Mouse (Mus musculus): Measurements from ENCODE around the gene Git2. TPM values are rescaled to one million over a fixed set of nuclear protein-coding genes. Genes with fewer than 3 reads are reported as not detected.

Git2 gene
- polyA plus RNA-seq, 1 experiment from 2014 or later = 52.5 TPM

DNA sequence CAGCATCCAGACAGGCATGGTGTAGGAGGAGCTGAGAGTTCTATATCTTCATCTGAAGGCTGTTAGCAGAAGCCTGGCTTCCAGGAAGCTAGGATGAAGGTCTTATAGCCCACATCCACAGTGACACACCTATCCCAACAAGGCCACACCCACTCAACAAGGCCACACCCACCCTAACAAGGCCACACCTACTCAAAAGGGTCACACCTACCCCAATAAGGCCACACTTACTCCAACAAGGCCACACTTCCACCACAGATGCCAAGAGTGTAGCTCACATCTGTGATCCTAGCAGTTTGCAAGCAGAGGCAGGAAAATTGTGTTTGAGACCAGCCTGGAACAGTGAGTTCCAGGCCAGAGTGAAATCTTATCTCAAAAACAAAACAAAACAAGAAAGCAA lies 87.4 kb downstream of the Git2 start:
- Histone ChIP-seq H3K9me3 (no peaks in the 10 kb centered on the region), H3K36me3 (no peaks in the 10 kb centered on the region), H3K27ac (no peak overlapping the region), H3K4me2 (replicated peaks) (no peak overlapping the region), H3K9ac (no peak overlapping the region), H3K4me3 (no peak overlapping the region), H3K4me1 (peaks cover 31% of the 10 kb centered on the region), H3K27me3 (no peaks in the 10 kb centered on the region)
- no peak for ATAC-seq (ENCODE audit: low FRiP score, low read depth)

DNA sequence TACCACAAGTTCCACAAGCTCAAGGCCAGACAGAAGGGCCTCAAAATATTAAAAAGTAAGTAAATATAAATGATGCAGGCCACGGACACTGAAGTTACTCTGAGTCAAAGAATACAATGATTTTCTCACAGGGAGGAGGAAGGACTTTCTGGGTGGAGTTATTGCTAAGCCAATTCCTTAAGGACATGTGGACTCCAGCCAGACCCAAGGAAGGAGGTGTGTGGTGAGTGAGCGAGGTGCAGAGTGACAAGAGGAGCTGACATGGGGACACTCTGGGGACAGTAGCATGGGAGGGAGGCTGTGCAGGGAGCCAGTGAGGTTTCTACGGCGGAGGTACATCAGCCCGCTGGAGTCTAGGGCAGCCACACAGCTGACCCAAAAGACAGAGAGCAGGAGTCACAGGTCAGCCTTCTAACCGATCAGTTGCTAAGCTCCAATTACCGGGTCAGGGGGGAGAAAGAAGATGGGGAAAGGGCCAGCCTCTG lies 88.5 kb downstream of the Git2 start:
- Histone ChIP-seq H3K4me3 (no peak overlapping the region), H3K4me2 (replicated peaks) (no peak overlapping the region), H3K9ac (peak overlapping the region; percentile 13; the same call in 1 of the 2 replicates), H3K9me3 (no peaks in the 10 kb centered on the region), H3K36me3 (no peaks in the 10 kb centered on the region), H3K27me3 (no peaks in the 10 kb centered on the region), H3K27ac (no peak overlapping the region), H3K4me1 (peaks cover 36% of the 10 kb centered on the region)
- 63% methylated on average over 7 of the region's 7 CpGs for WGBS
- ATAC-seq (ENCODE audit: low FRiP score, low read depth) = no peak

DNA sequence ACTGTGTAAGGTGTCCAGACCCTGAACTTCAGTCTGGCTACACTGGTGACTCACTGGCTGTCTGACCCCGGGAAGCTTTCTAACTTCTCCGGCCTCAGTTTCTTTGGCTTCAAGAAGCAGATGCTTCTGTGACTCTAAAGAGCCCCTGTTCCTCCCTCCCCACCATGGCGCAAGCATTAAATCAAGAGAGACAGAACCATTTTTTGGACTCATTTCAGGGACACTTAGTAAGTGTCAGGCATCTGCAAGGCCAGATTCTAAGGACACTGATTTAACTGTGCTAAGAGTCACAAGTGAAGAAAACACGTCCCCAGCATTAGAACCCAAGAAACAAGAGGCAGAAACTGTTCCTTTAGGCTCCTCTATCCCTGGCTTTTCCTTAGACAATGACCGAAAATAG lies 89.3 kb downstream of the Git2 start:
- Histone ChIP-seq H3K36me3 (no peaks in the 10 kb centered on the region), H3K9ac (no peak overlapping the region), H3K4me2 (replicated peaks) (no peak overlapping the region), H3K27ac (no peak overlapping the region), H3K9me3 (no peaks in the 10 kb centered on the region), H3K4me3 (no peak overlapping the region), H3K4me1 (peaks cover 39% of the 10 kb centered on the region), H3K27me3 (no peaks in the 10 kb centered on the region)
- ATAC-seq (ENCODE audit: low FRiP score, low read depth) = no peak
- 88% methylated on average over 5 of the region's 5 CpGs for WGBS

- Histone ChIP-seq H3K27me3 (no peaks in the 10 kb centered on the region), H3K9me3 (no peaks in the 10 kb centered on the region), H3K4me3 (no peak overlapping the region), H3K4me2 (replicated peaks) (no peak overlapping the region), H3K9ac (0 out of 2 replicates have a peak overlapping the region, but pooled peaks have one; percentile 19), H3K27ac (peak overlapping the region; percentile 44; the same call in 1 of the 2 replicates), H3K4me1 (peaks cover 32% of the 10 kb centered on the region), H3K36me3 (peaks cover 16% of the 10 kb centered on the region)
- ATAC-seq (ENCODE audit: low FRiP score, low read depth) = no peak
- 69% methylated on average over 8 of the region's 8 CpGs for WGBS
Measured at GRCm38 (mm10) chr5:114681717-114682116, 93.6 kb downstream of the Git2 start.

GRCm38 (mm10) chr5:114680676-114681285 lies 94.5 kb downstream of the Git2 start:
- ATAC-seq (ENCODE audit: low FRiP score, low read depth) = no peak
- peaks cover 32% of the 10 kb centered on the region for H3K4me1 ChIP-seq
- H3K27me3 ChIP-seq = no peaks in the 10 kb centered on the region
- H3K9me3 ChIP-seq = no peaks in the 10 kb centered on the region
- H3K9ac ChIP-seq = peak overlapping the region; percentile 19; the same call in 1 of the 2 replicates
- WGBS = 61% methylated on average over 19 of the region's 19 CpGs
- H3K27ac ChIP-seq = no peak overlapping the region
- H3K36me3 ChIP-seq = peaks cover 25% of the 10 kb centered on the region
- no peak overlapping the region for H3K4me3 ChIP-seq
- no peak overlapping the region for H3K4me2 ChIP-seq (replicated peaks)

- Histone ChIP-seq H3K4me2 (replicated peaks) (no peak overlapping the region), H3K9me3 (no peaks in the 10 kb centered on the region), H3K4me1 (peaks cover 32% of the 10 kb centered on the region), H3K4me3 (no peak overlapping the region), H3K27me3 (no peaks in the 10 kb centered on the region), H3K36me3 (peaks cover 30% of the 10 kb centered on the region), H3K9ac (no peak overlapping the region), H3K27ac (no peak overlapping the region; the same call in 1 of the 2 replicates)
- ATAC-seq (ENCODE audit: low FRiP score, low read depth) = no peak
- 73% methylated on average over 17 of the region's 17 CpGs for WGBS
Measured at GRCm38 (mm10) chr5:114679841-114680591, 95.3 kb downstream of the Git2 start.

Small RNA genes lying within 50 kb of the gene (microRNA-seq; reads per million reads assigned to microRNA genes)
- gene Mir7028 = not detected

Other genes starting within 250 kb of the Git2 start
- 0.69 and 0.72 TPM in 2 replicates for gene Fam222a, start 207.5 kb downstream of the Git2 start, polyA plus RNA-seq (2015; fragmentation: Nextera tagmentation; extraction: Ambion mirVana)
- 8.4 and 11.8 TPM in 2 replicates for gene Trpv4, start 117.1 kb downstream of the Git2 start, polyA plus RNA-seq (2015; fragmentation: Nextera tagmentation; extraction: Ambion mirVana)
- gene Gltp, start 84.5 kb downstream of the Git2 start, polyA plus RNA-seq (2015; fragmentation: Nextera tagmentation; extraction: Ambion mirVana) = 95.1 and 97.0 TPM in 2 replicates
- gene Tchp, start 67.8 kb downstream of the Git2 start, polyA plus RNA-seq (2015; fragmentation: Nextera tagmentation; extraction: Ambion mirVana) = 19.4 and 23.3 TPM in 2 replicates
- 38.6 and 40.2 TPM in 2 replicates for gene Ankrd13a, start 840 bp downstream of the Git2 start, polyA plus RNA-seq (2015; fragmentation: Nextera tagmentation; extraction: Ambion mirVana)
- gene 1500011B03Rik, start 48.0 kb upstream of the Git2 start, polyA plus RNA-seq (2015; fragmentation: Nextera tagmentation; extraction: Ambion mirVana) = 93.9 and 98.0 TPM in 2 replicates
- gene 4930519G04Rik, start 78.1 kb upstream of the Git2 start, polyA plus RNA-seq (2015; fragmentation: Nextera tagmentation; extraction: Ambion mirVana) = not detected in 2 replicates
- gene Gm9936, start 83.2 kb upstream of the Git2 start, polyA plus RNA-seq (2015; fragmentation: Nextera tagmentation; extraction: Ambion mirVana) = 0.24 and 0.28 TPM in 2 replicates
- 1.3 and 2.3 TPM in 2 replicates for gene Oasl2, start 121.4 kb upstream of the Git2 start, polyA plus RNA-seq (2015; fragmentation: Nextera tagmentation; extraction: Ambion mirVana)
- gene Oasl1, start 147.7 kb upstream of the Git2 start, polyA plus RNA-seq (2015; fragmentation: Nextera tagmentation; extraction: Ambion mirVana) = 0.49 and 0.62 TPM in 2 replicates
- gene 2210016L21Rik, start 166.6 kb upstream of the Git2 start, polyA plus RNA-seq (2015; fragmentation: Nextera tagmentation; extraction: Ambion mirVana) = 73.3 and 73.9 TPM in 2 replicates
- gene Hnf1a, start 195.6 kb upstream of the Git2 start, polyA plus RNA-seq (2015; fragmentation: Nextera tagmentation; extraction: Ambion mirVana) = 0.05 TPM in 1 of 2 replicates, not detected in the other
- 16.2 and 17.3 TPM in 2 replicates for gene Sppl3, start 235.6 kb upstream of the Git2 start, polyA plus RNA-seq (2015; fragmentation: Nextera tagmentation; extraction: Ambion mirVana)

All from limb, embryonic 13.5 days (tissue).